Mouse (Mus musculus) lung, postnatal 25 days (tissue): ENCODE measurements around the gene Dgkq.

Experiments used
- DNase-seq: peaks from one replicate; pipeline ENCODE4 v3.0.0; 2022; ENCODE audit warnings: low spot score

Dgkq gene

GRCm38 (mm10) chr5:108689091-108689490 lies 19.6 kb upstream of the Dgkq start:
- DNase-seq, result no peak

GRCm38 (mm10) chr5:108680871-108681270 lies 11.4 kb upstream of the Dgkq start:
- no peak for DNase-seq

GRCm38 (mm10) chr5:108679909-108680308 lies 10.4 kb upstream of the Dgkq start:
- no peak for DNase-seq

GRCm38 (mm10) chr5:108678296-108678854 lies 8.9 kb upstream of the Dgkq start:
- no peak for DNase-seq

- no peak for DNase-seq
Observed at GRCm38 (mm10) chr5:108677605-108678295, 8.3 kb upstream of the Dgkq start.

GRCm38 (mm10) chr5:108676772-108677498 lies 7.5 kb upstream of the Dgkq start:
- no peak for DNase-seq

GRCm38 (mm10) chr5:108675251-108675816 lies 5.9 kb upstream of the Dgkq start, which contains the start of gene Slc26a1:
Gene Slc26a1 (minus strand): TSS chr5:108675569.
- DNase-seq, result no peak

- no peak for DNase-seq
Observed at GRCm38 (mm10) chr5:108674624-108675023, 5.2 kb upstream of the Dgkq start.

- no peak for DNase-seq
Observed at GRCm38 (mm10) chr5:108671757-108672156, 2.3 kb upstream of the Dgkq start.

GRCm38 (mm10) chr5:108670785-108671184 lies 1.3 kb upstream of the Dgkq start:
- peak; percentile 25 for DNase-seq

GRCm38 (mm10) chr5:108669986-108670385 lies 514 bp upstream of the Dgkq start:
- no peak for DNase-seq

GRCm38 (mm10) chr5:108668387-108668932 lies 1.0 kb downstream of the Dgkq start:
- no peak for DNase-seq

GRCm38 (mm10) chr5:108667370-108667769 lies 2.1 kb downstream of the Dgkq start:
- DNase-seq, result no peak

- no peak for DNase-seq
Observed at GRCm38 (mm10) chr5:108665066-108665465, 4.4 kb downstream of the Dgkq start.

- DNase-seq, result no peak
Observed at GRCm38 (mm10) chr5:108662772-108663171, 6.7 kb downstream of the Dgkq start.

GRCm38 (mm10) chr5:108660632-108661268 lies 8.7 kb downstream of the Dgkq start:
- DNase-seq, result peak; percentile 93

GRCm38 (mm10) chr5:108659698-108660631 lies 9.5 kb downstream of the Dgkq start, which contains the start of gene Idua:
Gene Idua (plus strand): TSS chr5:108660331.
- no peak for DNase-seq

GRCm38 (mm10) chr5:108658611-108659010 lies 10.9 kb downstream of the Dgkq start:
- DNase-seq, result no peak

GRCm38 (mm10) chr5:108657406-108657805 lies 12.1 kb downstream of the Dgkq start:
- DNase-seq, result no peak

- DNase-seq, result no peak
Observed at GRCm38 (mm10) chr5:108655891-108656650, 13.4 kb downstream of the Dgkq start.
